Mouse (Mus musculus): ENCODE measurements around the gene Ccm2. TPM values are rescaled to one million over a fixed set of nuclear protein-coding genes. Genes with fewer than 3 reads are reported as not detected.

Ccm2 gene
- polyA plus RNA-seq, 1 experiment from 2014 or later: 94.3 TPM

- H3K36me3 ChIP-seq (ENCODE audit: insufficient read depth): peaks cover 37% of the 10 kb centered on the region
- H3K27me3 ChIP-seq (ENCODE audit: insufficient read depth, low read length): no peaks in the 10 kb centered on the region
- WGBS: 91% methylated on average over 2 of the region's 2 CpGs
- no peak overlapping the region for H3K27ac ChIP-seq (ENCODE audit: low read depth)
- H3K9ac ChIP-seq: no peak overlapping the region
- DNase-seq (no peak), ATAC-seq (ENCODE audit: insufficient read depth) (no peak)
- H3K4me1 ChIP-seq (ENCODE audit: insufficient read depth): no peaks in the 10 kb centered on the region
- no peaks in the 10 kb centered on the region for H3K9me3 ChIP-seq (ENCODE audit: low read depth, low read length)
- TF ChIP-seq CTCF (IDR thresholded peaks at IDR 0.05; ENCODE audit: low read depth): no peak
- no peak overlapping the region for H3K4me2 ChIP-seq
- no peak overlapping the region for H3K4me3 ChIP-seq (ENCODE audit: low read depth, low read length)
Measured at GRCm38 (mm10) chr11:6581560-6581959, 34.9 kb downstream of the Ccm2 start.

- no peak overlapping the region for H3K9ac ChIP-seq
- WGBS: 90% methylated on average over 8 of the region's 8 CpGs
- H3K27me3 ChIP-seq (ENCODE audit: insufficient read depth, low read length): no peaks in the 10 kb centered on the region
- DNase-seq: no peak
- no peaks in the 10 kb centered on the region for H3K9me3 ChIP-seq (ENCODE audit: low read depth, low read length)
- no peak for TF ChIP-seq CTCF (IDR thresholded peaks at IDR 0.05; ENCODE audit: low read depth)
- ATAC-seq (ENCODE audit: insufficient read depth): no peak
- H3K27ac ChIP-seq (ENCODE audit: low read depth): no peak overlapping the region
- H3K36me3 ChIP-seq (ENCODE audit: insufficient read depth): peaks cover 64% of the 10 kb centered on the region
- no peaks in the 10 kb centered on the region for H3K4me1 ChIP-seq (ENCODE audit: insufficient read depth)
- H3K4me2 ChIP-seq: no peak overlapping the region
- no peak overlapping the region for H3K4me3 ChIP-seq (ENCODE audit: low read depth, low read length)
Measured at GRCm38 (mm10) chr11:6585748-6586147, 39.1 kb downstream of the Ccm2 start.

DNA sequence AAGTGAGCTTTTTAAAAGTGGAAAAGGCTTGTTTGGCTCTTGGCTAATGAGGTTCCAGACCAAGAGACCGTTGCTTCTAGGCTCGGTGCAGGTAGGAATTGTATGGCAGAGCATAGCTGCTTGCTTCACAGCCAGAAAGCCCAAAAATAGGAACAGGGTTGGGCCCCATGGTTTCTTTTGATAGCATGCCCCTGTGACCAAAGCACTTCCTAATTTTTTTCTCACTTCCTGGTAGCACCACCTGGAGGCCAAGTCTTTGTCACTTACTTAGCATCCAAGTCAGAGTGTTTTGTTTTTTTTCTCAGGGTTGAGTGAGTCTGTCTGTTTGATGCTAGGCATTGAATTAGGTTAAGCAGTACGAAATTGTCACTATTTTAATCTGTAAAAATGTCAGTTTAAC, 40.0 kb downstream of the Ccm2 start:
- H3K9ac ChIP-seq: no peak overlapping the region
- TF ChIP-seq CTCF (IDR thresholded peaks at IDR 0.05; ENCODE audit: low read depth): no peak
- H3K27ac ChIP-seq (ENCODE audit: low read depth): no peak overlapping the region
- DNase-seq (no peak), ATAC-seq (ENCODE audit: insufficient read depth) (no peak)
- no peak overlapping the region for H3K4me3 ChIP-seq (ENCODE audit: low read depth, low read length)
- H3K36me3 ChIP-seq (ENCODE audit: insufficient read depth): peaks cover 72% of the 10 kb centered on the region
- no peak overlapping the region for H3K4me2 ChIP-seq
- H3K9me3 ChIP-seq (ENCODE audit: low read depth, low read length): no peaks in the 10 kb centered on the region
- 90% methylated on average over 3 of the region's 3 CpGs for WGBS
- H3K4me1 ChIP-seq (ENCODE audit: insufficient read depth): no peaks in the 10 kb centered on the region
- H3K27me3 ChIP-seq (ENCODE audit: insufficient read depth, low read length): no peaks in the 10 kb centered on the region

DNA sequence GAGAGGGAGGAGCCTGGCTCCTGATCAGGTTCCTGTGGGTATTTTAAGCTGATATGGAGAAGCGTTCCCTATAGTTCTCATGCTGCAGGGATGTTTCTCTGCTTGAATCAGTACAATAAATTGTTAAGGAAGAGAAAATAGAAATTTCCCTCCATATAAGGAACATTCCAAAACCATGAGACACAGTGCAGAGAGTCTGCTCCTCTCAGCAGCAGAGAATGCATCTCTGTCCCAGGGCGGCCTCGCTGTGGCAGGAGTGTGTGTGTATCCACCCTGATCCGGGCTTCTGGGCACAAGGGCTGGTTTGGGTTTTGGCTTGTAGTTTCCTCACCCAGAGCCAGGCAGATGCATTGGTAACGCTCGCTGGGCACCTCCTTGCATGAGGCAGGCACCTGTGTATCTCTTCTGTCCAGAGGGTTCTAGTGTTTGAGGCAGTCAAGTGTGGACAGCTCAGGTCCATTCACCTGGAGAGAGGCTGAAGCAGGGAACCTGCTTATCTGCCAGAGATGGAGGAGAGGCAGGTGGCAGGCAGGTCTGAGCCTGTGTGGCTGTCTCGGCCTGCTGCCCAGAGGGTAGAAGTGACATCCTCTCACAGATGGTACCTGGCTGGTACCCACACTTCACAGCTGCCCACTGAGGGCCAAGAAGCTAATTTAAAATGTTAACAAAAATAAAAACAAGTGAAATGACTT, 40.7 kb downstream of the Ccm2 start:
- H3K36me3 ChIP-seq (ENCODE audit: insufficient read depth): peaks cover 79% of the 10 kb centered on the region
- no peak overlapping the region for H3K9ac ChIP-seq
- H3K4me2 ChIP-seq: no peak overlapping the region
- no peaks in the 10 kb centered on the region for H3K27me3 ChIP-seq (ENCODE audit: insufficient read depth, low read length)
- H3K4me3 ChIP-seq (ENCODE audit: low read depth, low read length): no peak overlapping the region
- no peak for TF ChIP-seq CTCF (IDR thresholded peaks at IDR 0.05; ENCODE audit: low read depth)
- H3K4me1 ChIP-seq (ENCODE audit: insufficient read depth): no peaks in the 10 kb centered on the region
- DNase-seq (no peak), ATAC-seq (ENCODE audit: insufficient read depth) (no peak)
- no peaks in the 10 kb centered on the region for H3K9me3 ChIP-seq (ENCODE audit: low read depth, low read length)
- no peak overlapping the region for H3K27ac ChIP-seq (ENCODE audit: low read depth)
- WGBS: 86% methylated on average over 7 of the region's 7 CpGs

- Histone ChIP-seq H3K9ac (no peak overlapping the region), H3K36me3 (ENCODE audit: insufficient read depth) (peaks cover 84% of the 10 kb centered on the region), H3K4me2 (no peak overlapping the region), H3K4me1 (ENCODE audit: insufficient read depth) (no peaks in the 10 kb centered on the region), H3K27me3 (ENCODE audit: insufficient read depth, low read length) (no peaks in the 10 kb centered on the region), H3K9me3 (ENCODE audit: low read depth, low read length) (no peaks in the 10 kb centered on the region), H3K4me3 (ENCODE audit: low read depth, low read length) (no peak overlapping the region), H3K27ac (ENCODE audit: low read depth) (no peak overlapping the region)
- TF ChIP-seq CTCF (IDR thresholded peaks at IDR 0.05; ENCODE audit: low read depth): no peak
- DNase-seq (no peak), ATAC-seq (ENCODE audit: insufficient read depth) (no peak)
- 90% methylated on average over 7 of the region's 7 CpGs for WGBS
Measured at GRCm38 (mm10) chr11:6588295-6588694, 41.6 kb downstream of the Ccm2 start.

DNA sequence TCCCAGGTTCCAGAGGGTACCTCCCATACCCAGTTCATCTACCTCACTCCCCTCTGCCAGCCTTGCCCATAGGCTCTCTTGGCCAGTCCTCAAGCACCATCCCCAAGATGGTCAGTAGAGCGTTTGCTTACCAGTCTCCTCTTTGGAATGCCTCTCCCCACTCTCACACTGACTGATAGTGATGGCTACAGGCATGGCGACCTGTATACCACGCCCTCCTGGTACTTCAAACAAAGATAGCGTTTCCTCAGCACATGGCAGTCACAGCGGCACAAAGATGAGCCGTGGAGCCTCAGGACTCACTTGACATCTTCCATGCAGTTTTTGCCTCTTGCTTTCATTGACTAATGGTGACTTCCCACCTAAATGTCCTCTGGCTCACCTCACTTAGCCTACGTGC, 43.2 kb downstream of the Ccm2 start:
- no peak for ATAC-seq (ENCODE audit: insufficient read depth)
- Histone ChIP-seq H3K4me1 (ENCODE audit: insufficient read depth) (no peaks in the 10 kb centered on the region), H3K9ac (no peak overlapping the region), H3K4me2 (no peak overlapping the region), H3K9me3 (ENCODE audit: low read depth, low read length) (no peaks in the 10 kb centered on the region), H3K27ac (ENCODE audit: low read depth) (no peak overlapping the region), H3K4me3 (ENCODE audit: low read depth, low read length) (no peak overlapping the region), H3K36me3 (ENCODE audit: insufficient read depth) (peaks cover 94% of the 10 kb centered on the region), H3K27me3 (ENCODE audit: insufficient read depth, low read length) (no peaks in the 10 kb centered on the region)
- DNase-seq: no peak
- 85% methylated on average over 7 of the region's 7 CpGs for WGBS
- TF ChIP-seq CTCF (IDR thresholded peaks at IDR 0.05; ENCODE audit: low read depth): no peak

GRCm38 (mm10) chr11:6590933-6591675, 44.4 kb downstream of the Ccm2 start:
- H3K4me2 ChIP-seq: no peak overlapping the region
- no peaks in the 10 kb centered on the region for H3K9me3 ChIP-seq (ENCODE audit: low read depth, low read length)
- H3K9ac ChIP-seq: no peak overlapping the region
- TF ChIP-seq CTCF (IDR thresholded peaks at IDR 0.05; ENCODE audit: low read depth): no peak
- H3K27ac ChIP-seq (ENCODE audit: low read depth): no peak overlapping the region
- no peaks in the 10 kb centered on the region for H3K27me3 ChIP-seq (ENCODE audit: insufficient read depth, low read length)
- WGBS: 83% methylated on average over 10 of the region's 10 CpGs
- no peak for DNase-seq
- peaks cover 94% of the 10 kb centered on the region for H3K36me3 ChIP-seq (ENCODE audit: insufficient read depth)
- H3K4me3 ChIP-seq (ENCODE audit: low read depth, low read length): no peak overlapping the region
- H3K4me1 ChIP-seq (ENCODE audit: insufficient read depth): no peaks in the 10 kb centered on the region
- ATAC-seq (ENCODE audit: insufficient read depth): no peak

Data from lung, embryonic 14.5 days (tissue).